Mouse (Mus musculus) spleen, adult 2 months (tissue): ENCODE measurements around the gene Rnase11.

ENCODE experiments used
- CTCF ChIP-seq: fragments of 200-500 bp; IDR thresholded peaks from 2 replicates; pipeline ENCODE4 v1.5.1; 2011; ENCODE audit warnings: mild to moderate bottlenecking, inconsistent platforms; ENCODE audit not compliant: insufficient read depth, insufficient read length, insufficient replicate concordance; ENCODE audit errors: extremely low read depth
- POLR2A ChIP-seq: fragments of 200-500 bp; IDR thresholded peaks from 2 replicates; pipeline ENCODE4 v1.6.1; 2011; ENCODE audit warnings: low read depth, low read length, inconsistent platforms

- no peak for TF ChIP-seq POLR2A
- no peak for TF ChIP-seq CTCF
Observed at GRCm38 (mm10) chr14:51008781-51009180, 41.2 kb downstream of the Rnase11 start.
